8 mouse cellular contexts compared by ENCODE assay signal in the genomic region with DNA sequence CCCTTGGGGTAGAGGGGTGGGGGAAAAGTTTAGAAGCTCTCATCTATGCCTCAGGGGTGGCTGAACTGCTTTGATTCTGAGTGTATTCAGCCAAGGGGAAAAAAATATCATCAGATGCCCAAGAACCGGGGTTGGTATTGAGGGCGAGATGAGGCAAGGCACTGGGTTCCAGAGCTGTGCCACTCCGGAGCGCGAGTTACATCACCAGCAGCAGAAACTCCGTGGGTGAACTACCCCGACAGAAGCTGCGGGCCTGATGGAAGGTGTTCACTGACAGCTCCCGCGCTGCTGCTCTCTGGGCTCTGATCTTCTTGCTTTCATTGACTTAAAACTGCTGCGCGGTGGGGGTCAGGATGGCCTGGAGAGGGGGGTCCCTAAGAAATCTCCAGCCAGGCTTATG. TPM values are rescaled to one million over a fixed set of nuclear protein-coding genes. Genes with fewer than 3 reads are reported as not detected.
DNase-seq lines count a peak whose midpoint lies in the region; ATAC-seq and TF ChIP-seq lines count a peak whose summit lies in the region.

No protein-coding gene starts in this region.

- peaks cover 23% of the 10 kb centered on the region for H3K4me1 ChIP-seq in lung, embryonic 15.5 days
- H3K4me1 ChIP-seq in midbrain, embryonic 16.5 days (ENCODE audit: control insufficient read depth, insufficient read depth, low read length), result peaks cover 22% of the 10 kb centered on the region

- DNase-seq in adrenal gland, postnatal 14 days, result peak; percentile 17
- no peak for DNase-seq in adrenal gland, adult 18-20 months (ENCODE audit: low spot score in 2 of 2)
- no peak for DNase-seq in lung, postnatal 36 days
- peak in 1 of 2 experiments; percentile 30 for DNase-seq in layer of hippocampus, adult 2 months (ENCODE audit: low spot score in 2 of 2)
- no peak for DNase-seq in cerebellum, adult 9-11 months
- DNase-seq in spleen, postnatal 36 days (ENCODE audit: low spot score in 2 of 2), result no peak

- no peak for ATAC-seq in lung, embryonic 15.5 days (ENCODE audit: borderline replicate concordance, extremely low read depth, low FRiP score, low TSS enrichment)
- peak; percentile 13; the same call in 1 of the 2 replicates for ATAC-seq in midbrain, embryonic 16.5 days

- WGBS in lung, embryonic 15.5 days, result 10% methylated on average over 12 of the region's 12 CpGs
- WGBS in midbrain, embryonic 16.5 days, result 4% methylated on average over 12 of the region's 12 CpGs

- peak overlapping the region; percentile 73 for H3K9ac ChIP-seq in lung, embryonic 15.5 days
- H3K9ac ChIP-seq in midbrain, embryonic 16.5 days (ENCODE audit: low read depth, low read length), result peak overlapping the region; percentile 82

- no peak overlapping the region for H3K27ac ChIP-seq in lung, embryonic 15.5 days
- H3K27ac ChIP-seq in layer of hippocampus, adult 2 months, result peak overlapping the region; percentile 61; the same call in 1 of the 2 replicates
- H3K27ac ChIP-seq in midbrain, embryonic 16.5 days (ENCODE audit: low read length), result no peak overlapping the region

- no peaks in the 10 kb centered on the region for H3K9me3 ChIP-seq in lung, embryonic 15.5 days
- no peaks in the 10 kb centered on the region for H3K9me3 ChIP-seq in midbrain, embryonic 16.5 days (replicated peaks; ENCODE audit: control insufficient read depth, low read length, poor library complexity, severe bottlenecking)

- H3K4me3 ChIP-seq in lung, embryonic 15.5 days, result peak overlapping the region; percentile 92
- peak overlapping the region; percentile 75 for H3K4me3 ChIP-seq in layer of hippocampus, adult 2 months
- peak overlapping the region; percentile 79 for H3K4me3 ChIP-seq in midbrain, embryonic 16.5 days (ENCODE audit: low read depth, low read length)

- TF ChIP-seq CTCF in layer of hippocampus, adult 2 months (conservative IDR thresholded peaks at IDR 0.05), result no peak

- H3K4me2 ChIP-seq in lung, embryonic 15.5 days, result peak overlapping the region; percentile 97
- peak overlapping the region; percentile 98 for H3K4me2 ChIP-seq in midbrain, embryonic 16.5 days (ENCODE audit: low read length)

- H3K36me3 ChIP-seq in lung, embryonic 15.5 days, result no peaks in the 10 kb centered on the region
- no peaks in the 10 kb centered on the region for H3K36me3 ChIP-seq in midbrain, embryonic 16.5 days (ENCODE audit: control insufficient read depth, insufficient read depth, low read length)

- peaks cover 10% of the 10 kb centered on the region; the same call in 1 of the 2 replicates for H3K27me3 ChIP-seq in lung, embryonic 15.5 days
- no peaks in the 10 kb centered on the region; the same call in 1 of the 2 replicates for H3K27me3 ChIP-seq in midbrain, embryonic 16.5 days (ENCODE audit: control insufficient read depth, insufficient read depth, low read depth, low read length)

RNA-seq across cellular contexts. Expression of gene Sox5, which starts 1.1 kb away (rescaled TPM):
- 11.5 and 18.5 TPM in 2 replicates for total RNA-seq in adrenal gland, postnatal 14 days (2021)
- total RNA-seq in adrenal gland, adult 18-20 months (2021), result 10 to 100 TPM; 10.9 to 16.5 TPM
- polyA plus RNA-seq in lung, embryonic 15.5 days (2015; fragmentation: Nextera tagmentation; extraction: Ambion mirVana), result 20.9 and 23.7 TPM in 2 replicates
- 10 to 100 TPM; 36.8 to 42.0 TPM for total RNA-seq in layer of hippocampus, adult 2 months (2021)
- 43.3 and 51.8 TPM in 2 replicates for polyA plus RNA-seq in midbrain, embryonic 16.5 days (2015; fragmentation: Nextera tagmentation; extraction: Ambion mirVana)
